Mouse (Mus musculus) forebrain, embryonic 10.5 days (tissue): ENCODE data around the gene Dhx37. TPM values are rescaled to one million over a fixed set of nuclear protein-coding genes. Genes with fewer than 3 reads are reported as not detected.
"Not testable (repeated sequence)": the region's sequence is repeated elsewhere in the genome, so short reads cannot be mapped to it uniquely, and the experiment has no call there.

Experiments
- DNase-seq: peaks from one replicate; pipeline ENCODE4 v3.0.0-alpha.2; 2017; ENCODE audit warnings: low spot score; ENCODE audit errors: extremely low spot score
- H3K27ac ChIP-seq: fragments of 300-500 bp; sonication (generic); 2 replicates; pipeline ENCODE4 v1.5.1; 2016; ENCODE audit warnings: mild to moderate bottlenecking
- H3K27me3 ChIP-seq: fragments of 300-500 bp; sonication (generic); 2 replicates; pipeline ENCODE4 v1.6.1; 2016; ENCODE audit warnings: mild to moderate bottlenecking; ENCODE audit not compliant: poor library complexity, severe bottlenecking
- H3K36me3 ChIP-seq: fragments of 300-500 bp; sonication (generic); replicated peaks from 2 replicates; pipeline ENCODE4 v1.6.1; 2016; ENCODE audit warnings: mild to moderate bottlenecking, moderate library complexity
- H3K4me1 ChIP-seq: fragments of 300-500 bp; sonication (generic); 2 replicates; pipeline ENCODE4 v1.6.1; 2016
- H3K4me3 ChIP-seq: fragments of 300-500 bp; sonication (generic); 2 replicates; pipeline ENCODE4 v1.5.1; 2016; ENCODE audit warnings: mild to moderate bottlenecking, moderate library complexity
- H3K9me3 ChIP-seq: fragments of 300-500 bp; sonication (generic); 2 replicates; pipeline ENCODE4 v1.6.1; 2016; ENCODE audit warnings: mild to moderate bottlenecking, moderate library complexity
- WGBS: fragments of 180-500 bp; shearing (Covaris S2); methylation state at CpG from one replicate; pipeline ENCODE4 v1.1.7; 2016; 5-methylcytosine and 5-hydroxymethylcytosine counted together
- polyA plus RNA-seq: library from polyadenylated mRNA; unstranded; fragments of >200 nt; fragmentation: Nextera tagmentation; extraction: Ambion mirVana; gene quantifications from 2 replicates; pipeline ENCODE4 v1.2.1, GENCODE M21; 2016

Dhx37 gene
- polyA plus RNA-seq, 1 experiment from 2014 or later = 21.4 TPM

GRCm38 (mm10) chr5:125389579-125390441 is 44.1 kb downstream of the Dhx37 start, which contains the start of gene Ubc:
TSS of gene Ubc (minus strand) at chr5:125390202.
- H3K27ac ChIP-seq = peak within 1 kb of the TSS; percentile 100
- peaks cover 26% of the 10 kb centered on the region for H3K36me3 ChIP-seq
- H3K9me3 ChIP-seq = no peaks in the 10 kb centered on the region
- peaks cover 44% of the 10 kb centered on the region for H3K4me1 ChIP-seq
- H3K4me3 ChIP-seq = peak within 1 kb of the TSS; percentile 96
- no peaks in the 10 kb centered on the region for H3K27me3 ChIP-seq
- 2% methylated on average over 69 of the region's 69 CpGs for WGBS
- DNase-seq = peak; percentile 90

- Histone ChIP-seq H3K4me3 (peak within 1 kb of the TSS; percentile 96), H3K27ac (peak within 1 kb of the TSS; percentile 100), H3K9me3 (no peaks in the 10 kb centered on the region), H3K4me1 (peaks cover 42% of the 10 kb centered on the region), H3K27me3 (no peaks in the 10 kb centered on the region), H3K36me3 (peaks cover 32% of the 10 kb centered on the region)
- DNase-seq = peak; percentile 80
- under 1% methylated on average over 41 of the region's 41 CpGs for WGBS
Measured at GRCm38 (mm10) chr5:125389131-125389578, 44.8 kb downstream of the Dhx37 start, which contains the start of gene Gm10382. TSS of gene Gm10382 (plus strand) at chr5:125389322.

DNA sequence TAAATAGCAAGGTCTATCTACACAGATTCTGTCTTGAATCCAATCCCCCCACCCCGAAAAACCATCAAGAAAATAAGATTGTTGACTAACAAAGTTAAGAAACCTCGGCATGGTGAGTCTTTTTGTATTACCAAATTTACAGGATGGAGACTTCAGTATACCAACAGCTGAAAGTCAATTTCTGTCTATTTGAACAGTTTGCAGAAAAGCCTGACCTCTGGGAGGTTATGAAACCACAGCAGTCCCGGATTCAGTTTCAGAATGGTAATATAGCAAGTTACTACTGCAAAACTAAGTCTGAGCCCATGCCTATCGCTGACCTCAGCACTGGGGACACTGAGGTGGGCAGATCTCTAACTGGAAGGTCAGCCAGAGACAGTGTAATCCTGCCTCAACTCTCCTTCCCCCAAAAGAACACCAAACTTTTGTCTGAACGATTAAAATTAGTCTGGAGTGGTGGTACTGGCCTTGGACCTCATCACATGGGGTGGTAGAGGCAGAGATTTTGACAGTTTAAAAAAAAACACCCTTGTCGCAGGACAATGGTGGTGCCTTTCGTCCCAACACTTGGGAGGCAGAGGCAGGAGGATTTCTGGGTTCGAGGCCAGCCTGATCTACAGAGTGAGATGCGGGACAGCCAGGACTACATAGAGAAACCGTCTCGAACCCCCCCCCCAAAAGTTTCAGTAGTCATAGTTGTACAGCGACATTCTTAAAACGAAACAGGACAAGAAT is 45.4 kb downstream of the Dhx37 start:
- no peaks in the 10 kb centered on the region for H3K9me3 ChIP-seq
- WGBS = 33% methylated on average over 13 of the region's 13 CpGs
- DNase-seq = no peak
- H3K27me3 ChIP-seq = no peaks in the 10 kb centered on the region
- H3K4me3 ChIP-seq = peak overlapping the region; percentile 96
- peaks cover 36% of the 10 kb centered on the region for H3K4me1 ChIP-seq
- peaks cover 36% of the 10 kb centered on the region for H3K36me3 ChIP-seq
- peak overlapping the region; percentile 100 for H3K27ac ChIP-seq

DNA sequence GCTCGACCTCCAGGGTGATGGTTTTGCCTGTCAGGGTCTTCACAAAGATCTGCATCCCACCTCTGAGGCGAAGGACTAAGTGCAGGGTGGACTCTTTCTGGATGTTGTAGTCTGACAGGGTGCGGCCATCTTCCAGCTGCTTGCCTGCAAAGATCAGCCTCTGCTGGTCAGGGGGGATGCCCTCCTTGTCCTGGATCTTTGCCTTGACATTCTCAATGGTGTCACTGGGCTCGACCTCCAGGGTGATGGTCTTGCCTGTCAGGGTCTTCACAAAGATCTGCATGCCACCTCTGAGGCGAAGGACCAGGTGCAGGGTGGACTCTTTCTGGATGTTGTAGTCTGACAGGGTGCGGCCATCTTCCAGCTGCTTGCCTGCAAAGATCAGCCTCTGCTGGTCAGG is 46.6 kb downstream of the Dhx37 start:
- not testable (repeated sequence) for H3K27me3 ChIP-seq, H3K9me3 ChIP-seq, H3K4me3 ChIP-seq, H3K27ac ChIP-seq, DNase-seq
- peaks cover 36% of the 10 kb centered on the region for H3K36me3 ChIP-seq
- H3K4me1 ChIP-seq = peaks cover 24% of the 10 kb centered on the region
- 92% methylated on average over 5 of the region's 6 CpGs for WGBS

DNA sequence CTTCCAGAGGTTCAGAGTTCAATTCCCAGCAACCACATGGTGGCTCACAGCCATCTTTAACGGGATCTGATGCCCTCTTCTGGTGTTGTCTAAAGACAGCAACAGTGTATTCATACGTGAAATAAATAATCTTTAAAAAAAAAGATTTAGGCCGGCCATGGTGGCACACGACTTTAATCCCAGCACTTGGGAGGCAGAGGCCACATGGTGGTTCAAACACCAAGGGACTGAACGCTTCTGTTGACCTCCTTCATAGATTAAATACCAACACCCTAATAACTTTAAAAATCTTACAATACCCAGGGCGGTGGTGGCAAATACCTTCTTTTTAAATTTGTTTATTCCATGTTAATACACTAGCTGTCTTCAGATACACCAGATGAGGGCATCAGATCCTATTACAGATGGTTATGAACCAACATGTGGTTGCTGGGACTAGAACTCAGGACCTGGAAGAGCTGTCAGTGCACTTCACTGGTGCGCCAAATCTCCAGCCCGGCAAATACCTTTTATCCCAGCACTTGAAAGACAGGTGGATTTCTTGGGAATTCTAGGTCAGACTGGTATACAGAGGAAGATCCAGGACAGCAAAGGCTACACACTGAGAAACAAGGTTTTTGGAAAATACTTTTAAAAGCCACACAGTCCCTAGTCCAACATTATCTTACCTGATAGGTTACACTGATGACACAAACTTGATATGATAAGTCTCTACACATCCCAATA is 48.5 kb downstream of the Dhx37 start:
- H3K4me1 ChIP-seq = peaks cover 22% of the 10 kb centered on the region
- no peak for DNase-seq
- 84% methylated on average over 8 of the region's 8 CpGs for WGBS

DNA sequence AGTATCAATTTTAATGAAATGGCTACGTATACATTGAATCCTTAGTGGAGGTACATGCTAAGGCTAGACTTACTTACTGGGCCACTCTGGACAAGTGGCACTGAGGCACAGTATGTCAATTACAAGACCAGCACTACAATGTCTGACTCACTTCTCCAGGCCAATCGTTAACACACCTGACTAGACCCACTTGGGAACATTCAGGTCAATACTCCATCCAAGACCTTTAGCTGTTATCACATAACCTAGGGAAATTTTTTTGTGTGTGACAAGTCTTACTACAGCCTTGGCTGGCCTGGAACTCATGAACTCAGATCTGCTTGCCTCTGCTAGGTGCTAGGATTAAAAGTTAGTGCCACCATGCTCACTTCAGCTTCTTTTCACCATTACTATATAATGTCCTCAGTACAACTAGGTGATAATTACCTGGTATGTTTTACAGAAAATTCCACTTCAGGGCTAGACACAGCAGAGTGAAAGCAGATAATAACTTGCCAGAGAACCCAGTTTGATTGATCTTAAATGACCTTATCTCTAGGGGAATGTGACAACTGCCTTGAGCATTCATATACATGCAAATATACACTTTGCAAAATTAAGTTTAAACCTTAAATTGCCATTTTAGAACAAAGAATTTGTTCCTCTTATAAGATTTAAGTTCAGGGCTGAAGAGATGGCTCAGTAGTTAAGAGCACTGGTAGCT is 49.3 kb downstream of the Dhx37 start:
- H3K27ac ChIP-seq = no peak overlapping the region
- no peaks in the 10 kb centered on the region for H3K27me3 ChIP-seq
- H3K4me3 ChIP-seq = no peak overlapping the region
- peaks cover 16% of the 10 kb centered on the region for H3K4me1 ChIP-seq
- H3K9me3 ChIP-seq = no peaks in the 10 kb centered on the region
- 90% methylated on average over 2 of the region's 2 CpGs for WGBS
- DNase-seq = no peak
- peaks cover 36% of the 10 kb centered on the region for H3K36me3 ChIP-seq

More for the DNA sequence above, 48.5 kb downstream of the Dhx37 start:
- no peaks in the 10 kb centered on the region for H3K27me3 ChIP-seq
- H3K4me3 ChIP-seq = no peak overlapping the region
- H3K36me3 ChIP-seq = peaks cover 36% of the 10 kb centered on the region
- no peaks in the 10 kb centered on the region for H3K9me3 ChIP-seq
- no peak overlapping the region for H3K27ac ChIP-seq

DNA sequence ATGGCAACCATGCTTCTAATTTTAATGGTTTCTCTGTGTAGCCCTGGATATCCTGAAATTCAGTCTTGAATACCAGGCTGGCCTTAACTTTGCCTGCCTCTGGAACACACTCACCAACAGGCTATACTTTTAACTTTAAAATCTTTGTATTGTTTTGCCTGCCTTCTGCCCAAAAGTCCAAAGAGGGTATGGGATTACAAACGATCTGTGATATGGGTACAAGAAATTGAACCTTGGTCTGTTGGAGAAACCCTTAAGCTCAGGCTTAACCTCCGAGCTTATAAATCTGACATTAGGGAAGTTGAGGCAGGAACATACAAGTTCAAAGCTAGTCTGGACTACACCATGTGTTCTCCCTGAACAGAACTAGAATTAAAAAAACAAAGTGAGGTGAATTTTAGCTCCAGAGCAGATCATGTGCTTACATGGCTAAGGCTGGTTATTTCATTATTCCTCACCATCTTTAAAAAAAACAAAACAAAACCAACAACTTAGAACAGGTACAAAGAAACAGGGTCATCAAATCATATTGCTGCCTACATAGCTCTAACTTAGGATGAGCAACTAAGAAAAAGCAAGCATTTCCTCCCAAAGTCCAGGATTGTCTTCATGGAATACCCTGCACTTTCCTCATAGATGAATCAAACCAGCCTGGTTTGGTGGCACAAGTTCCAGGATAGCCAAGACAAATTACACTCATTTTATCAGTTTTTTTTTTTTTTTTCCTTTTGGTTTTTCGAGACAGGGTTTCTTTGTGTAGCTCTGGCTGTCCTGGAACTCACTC is 50.1 kb downstream of the Dhx37 start:
- DNase-seq = no peak
- H3K27me3 ChIP-seq = no peaks in the 10 kb centered on the region
- WGBS = 83% methylated on average over 3 of the region's 3 CpGs
- H3K9me3 ChIP-seq = no peaks in the 10 kb centered on the region
- peaks cover 20% of the 10 kb centered on the region for H3K4me1 ChIP-seq
- no peak overlapping the region for H3K27ac ChIP-seq
- peaks cover 35% of the 10 kb centered on the region for H3K36me3 ChIP-seq
- no peak overlapping the region for H3K4me3 ChIP-seq

DNA sequence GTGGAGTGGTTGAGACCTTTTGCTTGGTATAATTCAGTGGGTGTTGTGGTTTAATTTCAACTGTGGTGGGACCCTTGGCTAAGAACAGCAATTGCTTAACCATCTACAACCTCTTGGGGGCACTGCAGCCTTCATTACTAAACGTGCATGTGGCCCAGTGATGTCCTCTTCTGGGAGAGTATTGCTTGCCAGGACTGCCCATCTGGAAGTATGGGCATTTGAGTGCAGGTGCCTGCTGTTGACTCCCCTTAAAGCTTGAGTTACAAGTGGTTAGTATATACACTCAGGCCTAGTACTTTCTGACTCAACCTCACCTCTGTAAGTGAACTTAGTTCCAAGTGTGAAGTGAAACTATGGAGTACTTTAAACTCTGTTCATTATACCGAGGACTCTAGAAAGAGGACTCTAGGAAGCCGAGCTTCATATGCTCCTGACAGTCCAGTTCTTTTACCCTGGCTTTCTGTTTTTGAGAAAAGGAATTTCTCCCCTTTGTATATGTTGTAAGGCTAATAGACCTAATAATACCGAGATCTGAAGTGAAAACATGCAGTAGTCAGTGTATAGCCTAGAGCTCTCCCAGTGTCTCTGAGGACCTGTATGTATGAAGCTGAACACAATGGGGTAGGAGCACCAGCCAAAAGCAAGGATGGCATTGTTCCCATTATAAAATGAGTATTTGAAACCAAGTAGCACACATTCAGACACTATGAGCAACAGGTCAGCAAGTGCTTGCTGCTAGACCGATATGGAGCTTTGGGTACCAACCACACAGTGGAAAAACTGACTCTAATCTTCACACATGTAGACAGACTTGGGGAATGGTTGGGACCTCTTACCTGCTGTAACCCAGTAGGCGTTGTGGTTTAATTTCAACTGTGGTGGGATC is 51.0 kb downstream of the Dhx37 start:
- 60% methylated on average over 6 of the region's 6 CpGs for WGBS
- Histone ChIP-seq H3K36me3 (peaks cover 26% of the 10 kb centered on the region), H3K4me1 (peaks cover 18% of the 10 kb centered on the region), H3K27ac (no peak overlapping the region), H3K4me3 (no peak overlapping the region), H3K9me3 (no peaks in the 10 kb centered on the region), H3K27me3 (no peaks in the 10 kb centered on the region)
- DNase-seq = peak; percentile 58

GRCm38 (mm10) chr5:125381954-125382672 is 51.8 kb downstream of the Dhx37 start:
- Histone ChIP-seq H3K27me3 (no peaks in the 10 kb centered on the region), H3K4me3 (no peak overlapping the region), H3K4me1 (peaks cover 18% of the 10 kb centered on the region), H3K27ac (no peak overlapping the region), H3K9me3 (no peaks in the 10 kb centered on the region), H3K36me3 (peaks cover 24% of the 10 kb centered on the region)
- no peak for DNase-seq
- WGBS = 85% methylated on average over 5 of the region's 5 CpGs

GRCm38 (mm10) chr5:125378919-125379318 is 55.0 kb downstream of the Dhx37 start:
- H3K27ac ChIP-seq = no peak overlapping the region
- H3K4me3 ChIP-seq = no peak overlapping the region
- DNase-seq = no peak
- peaks cover 11% of the 10 kb centered on the region for H3K4me1 ChIP-seq
- H3K27me3 ChIP-seq = no peaks in the 10 kb centered on the region
- H3K9me3 ChIP-seq = no peaks in the 10 kb centered on the region; the same call in 1 of the 2 replicates
- peaks cover 1% of the 10 kb centered on the region for H3K36me3 ChIP-seq
- WGBS = 87% methylated on average over 5 of the region's 5 CpGs
